Mouse (Mus musculus): ENCODE measurements at regions not wholly inside any gene's neighbourhood (a gene's known extent, or its start where the extent isn't known, plus 50 kb on each side); places are given as distances from the start of the nearest gene placed in this dataset.
"Not testable (repeated sequence)": the region's sequence is repeated elsewhere in the genome, so short reads cannot be mapped to it uniquely, and the experiment has no call there.

DNA sequence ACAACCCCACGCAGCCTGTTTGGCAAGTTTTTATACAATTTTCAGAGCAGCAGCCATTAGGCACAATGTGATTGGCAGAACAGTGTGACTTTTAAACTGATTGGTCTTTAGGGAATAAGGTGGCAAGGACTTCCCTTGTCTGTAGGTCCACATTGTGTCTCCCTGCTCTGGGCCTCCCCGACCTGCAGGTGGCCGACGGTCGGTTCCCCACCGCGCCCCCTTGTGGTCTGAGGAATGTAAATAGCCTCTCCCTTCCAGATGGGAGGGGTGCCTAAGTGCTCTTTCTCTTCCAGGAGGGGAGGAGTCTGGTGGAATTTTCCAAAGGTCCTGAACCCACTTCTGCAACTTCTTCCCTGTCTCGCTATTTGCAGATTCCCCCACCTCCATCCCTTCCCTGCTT is 52.5 kb upstream of the Prr5 start:
- ATAC-seq (replicated peaks; ENCODE audit: low FRiP score, low TSS enrichment, low read depth), result peak; percentile 48; the same call in 1 of the 2 replicates

DNA sequence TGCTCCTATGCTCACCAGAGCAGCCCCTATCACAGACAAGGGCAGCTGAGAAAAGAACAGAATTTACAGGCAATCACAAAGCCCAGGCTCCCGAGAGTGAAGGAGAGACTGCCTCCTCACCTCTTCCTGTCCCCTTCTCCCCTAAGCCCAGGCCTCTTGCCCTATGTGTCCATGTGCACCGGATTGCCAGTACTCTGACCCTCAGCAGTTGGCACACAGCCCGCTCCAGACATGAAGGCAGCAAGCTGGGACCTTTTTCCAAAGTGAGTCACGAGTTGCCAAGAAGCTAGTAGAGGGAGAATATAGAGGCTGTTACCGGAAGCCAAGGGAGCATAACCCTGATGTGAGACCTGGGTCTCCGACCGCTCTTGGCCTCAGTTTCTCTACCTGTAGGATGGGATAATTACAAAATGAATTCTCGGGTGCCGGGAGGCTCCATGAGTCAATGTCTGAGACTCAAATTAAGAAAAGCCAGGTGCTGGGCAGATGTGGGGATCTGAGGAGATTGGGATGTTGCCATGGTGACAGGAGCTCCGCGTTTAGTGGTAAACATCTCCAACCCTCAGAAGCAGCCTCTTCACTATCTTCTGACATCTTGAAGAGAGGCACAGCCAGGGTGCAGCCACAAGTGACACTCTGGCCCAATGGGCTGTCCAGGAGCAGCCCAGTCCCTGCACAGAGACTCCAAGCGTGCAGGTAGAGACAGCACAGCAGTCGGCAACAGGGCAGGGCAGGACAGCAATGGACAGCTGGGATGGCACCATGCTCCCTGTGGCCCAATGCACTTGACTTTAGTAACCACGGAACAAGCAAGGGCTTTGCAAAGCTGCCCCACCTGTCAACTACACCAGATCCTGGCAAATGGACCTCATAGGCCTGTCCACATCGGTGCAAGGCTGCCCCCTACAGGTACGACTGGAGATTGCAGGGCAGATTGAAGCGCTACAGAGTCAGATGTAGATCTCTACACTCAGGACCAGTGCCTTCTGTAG is 55.6 kb upstream of the Prr5 start:
- peak; percentile 58; the same call in 1 of the 2 replicates for ATAC-seq (replicated peaks; ENCODE audit: low FRiP score, low TSS enrichment, low read depth)
- no peak overlapping the region for H3K4me2 ChIP-seq (ENCODE audit: low read length)

More for the DNA sequence above, 52.5 kb upstream of the Prr5 start:
- 7% methylated on average over 8 of the region's 8 CpGs for WGBS
- H3K9me3 ChIP-seq (ENCODE audit: control insufficient read depth, low read length); H3K4me1 ChIP-seq (replicated peaks; ENCODE audit: control insufficient read depth, insufficient read depth, low read length); H3K4me2 ChIP-seq (ENCODE audit: low read length); H3K36me3 ChIP-seq (ENCODE audit: control insufficient read depth, insufficient read depth, low read length); H3K9ac ChIP-seq (ENCODE audit: low read length); H3K4me3 ChIP-seq (ENCODE audit: low read depth, low read length); H3K27me3 ChIP-seq (replicated peaks; ENCODE audit: control insufficient read depth, insufficient read depth, low read length); H3K27ac ChIP-seq (ENCODE audit: low read depth): not testable (repeated sequence)
- DNase-seq (ENCODE audit: low spot score), result peak; percentile 83

DNA sequence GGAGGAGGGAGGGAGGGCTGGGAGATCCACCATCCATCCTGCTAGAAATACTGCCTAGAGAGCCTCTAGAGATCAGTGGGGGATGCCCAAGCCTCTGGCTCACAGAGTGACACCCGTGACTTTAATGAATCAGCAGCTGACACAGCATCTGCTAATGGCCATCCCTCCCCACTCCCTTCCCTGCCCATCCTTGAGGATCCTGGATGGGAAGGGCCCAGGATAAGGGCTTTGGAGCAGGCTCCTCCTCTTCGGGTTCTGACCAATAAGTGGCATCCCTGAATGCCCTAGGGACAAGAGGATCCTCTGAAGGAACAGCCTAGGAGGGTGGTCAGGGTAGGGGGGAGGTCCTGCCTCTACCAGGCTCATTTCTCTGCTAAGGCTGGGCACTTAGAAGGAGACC is 55.3 kb upstream of the Rtl6 start:
- Histone ChIP-seq H3K9ac (ENCODE audit: low read length) (no peak overlapping the region), H3K4me2 (ENCODE audit: low read length) (no peak overlapping the region), H3K4me3 (ENCODE audit: low read depth, low read length) (no peak overlapping the region), H3K9me3 (ENCODE audit: control insufficient read depth, low read length) (no peaks in the 10 kb centered on the region), H3K27me3 (replicated peaks; ENCODE audit: control insufficient read depth, insufficient read depth, low read length) (0 out of 2 replicates have a peak, but pooled peaks cover 2% of the 10 kb centered on the region), H3K36me3 (ENCODE audit: control insufficient read depth, insufficient read depth, low read length) (no peaks in the 10 kb centered on the region), H3K27ac (ENCODE audit: low read depth) (no peak overlapping the region), H3K4me1 (replicated peaks; ENCODE audit: control insufficient read depth, insufficient read depth, low read length) (peaks cover 6% of the 10 kb centered on the region; the same call in 1 of the 2 replicates)
- DNase-seq (ENCODE audit: low spot score), result no peak
- WGBS, result 28% methylated on average over 2 of the region's 2 CpGs
- ATAC-seq (replicated peaks; ENCODE audit: low FRiP score, low TSS enrichment, low read depth), result no peak

More for the DNA sequence above, 55.6 kb upstream of the Prr5 start:
- peaks cover 6% of the 10 kb centered on the region; the same call in 1 of the 2 replicates for H3K4me1 ChIP-seq (replicated peaks; ENCODE audit: control insufficient read depth, insufficient read depth, low read length)
- WGBS, result 52% methylated on average over 17 of the region's 17 CpGs
- 0 out of 2 replicates have a peak, but pooled peaks cover 2% of the 10 kb centered on the region for H3K27me3 ChIP-seq (replicated peaks; ENCODE audit: control insufficient read depth, insufficient read depth, low read length)
- no peaks in the 10 kb centered on the region for H3K36me3 ChIP-seq (ENCODE audit: control insufficient read depth, insufficient read depth, low read length)
- DNase-seq (ENCODE audit: low spot score), result peak; percentile 99
- H3K9ac ChIP-seq (ENCODE audit: low read length), result no peak overlapping the region
- H3K9me3 ChIP-seq (ENCODE audit: control insufficient read depth, low read length), result no peaks in the 10 kb centered on the region
- no peak overlapping the region for H3K4me3 ChIP-seq (ENCODE audit: low read depth, low read length)
- H3K27ac ChIP-seq (ENCODE audit: low read depth), result no peak overlapping the region

DNA sequence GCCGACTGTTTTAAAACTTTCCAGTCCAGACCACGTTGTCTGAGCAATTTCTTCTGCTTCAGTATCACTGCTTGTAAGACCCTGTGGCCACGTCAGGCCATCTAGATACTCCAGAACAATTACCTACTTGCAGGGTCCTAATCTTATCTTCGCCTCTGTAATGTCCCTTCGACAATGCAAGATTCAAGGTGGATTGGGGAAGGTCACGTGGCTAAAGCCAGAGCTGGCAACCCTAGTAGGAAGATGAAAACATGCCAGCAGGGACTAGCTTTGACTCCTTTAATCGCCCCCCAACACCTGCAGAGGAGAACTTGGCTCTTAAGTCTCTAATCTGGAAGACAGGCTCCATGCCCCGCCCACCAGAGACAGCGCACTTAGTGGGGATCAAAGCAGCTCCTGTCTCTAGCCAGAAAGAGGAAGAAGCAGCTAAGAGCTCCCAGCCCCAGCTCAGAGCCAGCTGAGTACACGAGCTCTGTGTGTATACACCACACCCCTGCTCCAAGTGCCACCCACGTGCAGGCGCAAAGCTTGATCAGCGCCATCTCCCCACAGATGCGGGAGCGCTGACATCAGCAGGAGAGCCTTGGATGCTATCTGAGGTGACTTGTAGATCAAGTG is 52.3 kb upstream of the Rtl6 start:
- Histone ChIP-seq H3K4me2 (ENCODE audit: low read length) (no peak overlapping the region), H3K27me3 (replicated peaks; ENCODE audit: control insufficient read depth, insufficient read depth, low read length) (0 out of 2 replicates have a peak, but pooled peaks cover 2% of the 10 kb centered on the region), H3K27ac (ENCODE audit: low read depth) (no peak overlapping the region), H3K4me3 (ENCODE audit: low read depth, low read length) (no peak overlapping the region), H3K9me3 (ENCODE audit: control insufficient read depth, low read length) (no peaks in the 10 kb centered on the region), H3K9ac (ENCODE audit: low read length) (no peak overlapping the region), H3K36me3 (ENCODE audit: control insufficient read depth, insufficient read depth, low read length) (no peaks in the 10 kb centered on the region), H3K4me1 (replicated peaks; ENCODE audit: control insufficient read depth, insufficient read depth, low read length) (peaks cover 6% of the 10 kb centered on the region; the same call in 1 of the 2 replicates)
- DNase-seq (ENCODE audit: low spot score), result no peak
- ATAC-seq (replicated peaks; ENCODE audit: low FRiP score, low TSS enrichment, low read depth), result no peak
- WGBS, result 48% methylated on average over 15 of the region's 15 CpGs

DNA sequence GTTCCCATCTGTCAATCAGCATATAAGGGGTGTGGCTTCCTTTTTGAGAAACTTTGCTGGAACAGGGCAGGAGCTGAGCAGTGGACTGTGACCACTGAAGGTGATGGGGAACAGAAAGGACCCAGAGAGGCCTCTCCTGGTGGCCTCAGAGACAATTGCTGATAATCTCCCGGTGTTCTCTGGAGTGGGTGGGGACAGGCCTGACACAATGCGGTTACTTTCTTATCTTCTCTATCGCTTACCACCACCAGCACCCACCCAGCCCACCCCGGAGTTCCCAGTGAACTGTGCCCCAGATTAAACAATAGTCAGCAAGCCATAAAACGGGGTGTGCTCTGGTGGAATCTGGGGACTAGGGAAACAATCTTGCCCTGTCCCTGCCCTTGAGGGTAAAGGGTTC is 51.4 kb upstream of the Rtl6 start:
- no peak overlapping the region for H3K4me2 ChIP-seq (ENCODE audit: low read length)
- no peak overlapping the region for H3K4me3 ChIP-seq (ENCODE audit: low read depth, low read length)
- no peak for ATAC-seq (replicated peaks; ENCODE audit: low FRiP score, low TSS enrichment, low read depth)
- no peak overlapping the region for H3K27ac ChIP-seq (ENCODE audit: low read depth)
- no peaks in the 10 kb centered on the region for H3K9me3 ChIP-seq (ENCODE audit: control insufficient read depth, low read length)
- 0 out of 2 replicates have a peak, but pooled peaks cover 2% of the 10 kb centered on the region for H3K27me3 ChIP-seq (replicated peaks; ENCODE audit: control insufficient read depth, insufficient read depth, low read length)
- H3K36me3 ChIP-seq (ENCODE audit: control insufficient read depth, insufficient read depth, low read length), result no peaks in the 10 kb centered on the region
- H3K4me1 ChIP-seq (replicated peaks; ENCODE audit: control insufficient read depth, insufficient read depth, low read length), result peaks cover 6% of the 10 kb centered on the region; the same call in 1 of the 2 replicates
- no peak for DNase-seq (ENCODE audit: low spot score)
- WGBS, result 64% methylated on average over 5 of the region's 5 CpGs
- H3K9ac ChIP-seq (ENCODE audit: low read length), result no peak overlapping the region
